14 mouse cellular contexts compared by ENCODE assay signal in genomic region chr1:191267856-191268255, GRCm38 (mm10). TPM values are rescaled to one million over a fixed set of nuclear protein-coding genes. Genes with fewer than 3 reads are reported as not detected.
A peak's percentile ranks its signal among the peaks of the same experiment; 100 is the strongest.
DNase-seq lines count a peak whose midpoint lies in the region; ATAC-seq and TF ChIP-seq lines count a peak whose summit lies in the region.
"Had no signal": no experiment of that assay in that cellular context is flagged by ENCODE, and none has a peak within 500 bp of the region (broad histone marks: within the 10 kb centered on the region; RNA-seq: fewer than 3 reads in every experiment).

No protein-coding gene starts in this region.

- H3K9me3 ChIP-seq in limb, embryonic 12.5 days: no peaks in the 10 kb centered on the region
- H3K9me3 ChIP-seq: embryonic facial prominence, embryonic 15.5 days; neural tube, embryonic 12.5 days had no signal

- DNase-seq in adrenal gland, postnatal 36 days: peak; percentile 46 to 56
- DNase-seq in adrenal gland, postnatal 25 days: no peak
- peak; percentile 59 for DNase-seq in kidney, adult 9 months
- DNase-seq in lung, postnatal 4 days: no peak
- no peak for DNase-seq in right cerebral cortex, postnatal 4 days
- DNase-seq: cerebellum, adult 9-11 months; left cerebral cortex, postnatal 4 days; thymus, postnatal 14 days had no signal

- H3K4me3 ChIP-seq in bone marrow macrophage, adult 2 months (ENCODE audit: insufficient read depth, low read length): peak overlapping the region; percentile 4; the same call in 1 of the 2 replicates
- H3K4me3 ChIP-seq in limb, embryonic 12.5 days (replicated peaks): no peak overlapping the region
- H3K4me3 ChIP-seq: embryonic facial prominence, embryonic 15.5 days; neural tube, embryonic 12.5 days had no signal

- no peaks in the 10 kb centered on the region for H3K36me3 ChIP-seq in limb, embryonic 12.5 days
- H3K36me3 ChIP-seq: embryonic facial prominence, embryonic 15.5 days; neural tube, embryonic 12.5 days had no signal

- H3K4me1 ChIP-seq in bone marrow macrophage, adult 2 months (ENCODE audit: control insufficient read depth, insufficient read depth, low read length): peaks cover 78% of the 10 kb centered on the region
- peaks cover 23% of the 10 kb centered on the region for H3K4me1 ChIP-seq in limb, embryonic 12.5 days (replicated peaks)
- H3K4me1 ChIP-seq: embryonic facial prominence, embryonic 15.5 days had no signal

- H3K27me3 ChIP-seq in limb, embryonic 12.5 days: no peaks in the 10 kb centered on the region
- H3K27me3 ChIP-seq: embryonic facial prominence, embryonic 15.5 days; neural tube, embryonic 12.5 days had no signal

- no peak for ATAC-seq in limb, embryonic 12.5 days (ENCODE audit: insufficient number of reproducible peaks, insufficient read depth, low FRiP score, low TSS enrichment, low read depth)
- ATAC-seq in erythroid progenitor cell, adult 5-6 weeks (replicated peaks; ENCODE audit: low FRiP score, poor library complexity, severe bottlenecking): no peak

- TF ChIP-seq CTCF in bone marrow macrophage, adult 2 months (IDR thresholded peaks at IDR 0.05; ENCODE audit: low read depth, low read length): no peak

- TF ChIP-seq POLR2A in bone marrow macrophage, adult 2 months (IDR thresholded peaks at IDR 0.05; ENCODE audit: borderline replicate concordance, low read depth, low read length): no peak

- H3K4me2 ChIP-seq in limb, embryonic 12.5 days: no peak overlapping the region
- H3K4me2 ChIP-seq: embryonic facial prominence, embryonic 15.5 days; midbrain, embryonic 11.5 days; neural tube, embryonic 12.5 days had no signal

- peak overlapping the region; percentile 96 for H3K27ac ChIP-seq in bone marrow macrophage, adult 2 months (ENCODE audit: insufficient read depth, low read depth, low read length)
- H3K27ac ChIP-seq in limb, embryonic 12.5 days: peak overlapping the region; percentile 45; the same call in 1 of the 2 replicates
- H3K27ac ChIP-seq: embryonic facial prominence, embryonic 15.5 days; neural tube, embryonic 12.5 days had no signal

- H3K9ac ChIP-seq in limb, embryonic 12.5 days (replicated peaks): no peak overlapping the region
- H3K9ac ChIP-seq: embryonic facial prominence, embryonic 15.5 days; neural tube, embryonic 12.5 days had no signal

- WGBS in limb, embryonic 12.5 days: 11% methylated on average over 5 of the region's 5 CpGs

RNA-seq across cellular contexts. Expression of gene Atf3, which starts 50.0 kb away (rescaled TPM):
- total RNA-seq in adrenal gland, postnatal 36 days (2021): 10 to 100 TPM in 1 of 2 experiments, 1 to 10 TPM in 1; 4.2 to 11.0 TPM
- total RNA-seq in adrenal gland, postnatal 25 days (2021): 0.67 TPM in 1 of 2 replicates, not detected in the other
- polyA plus RNA-seq in bone marrow macrophage, adult 2 months (2012; ENCODE audit: insufficient read depth, insufficient read length, missing spikeins): 103 and 107 TPM in 2 replicates
- polyA plus RNA-seq in limb, embryonic 12.5 days (2016; fragmentation: Nextera tagmentation; extraction: Ambion mirVana): 1.9 and 2.9 TPM in 2 replicates
- total RNA-seq in erythroid progenitor cell, adult 5-6 weeks (2015; ENCODE audit: low replicate concordance): 3.8 and 4.3 TPM in 2 replicates
- 1.2 and 16.5 TPM in 2 replicates for total RNA-seq in erythroid progenitor cell, adult 5-6 weeks (2017; ENCODE audit: low replicate concordance)

RNA-seq across cellular contexts. Expression of gene Nenf, which starts 50.1 kb away (rescaled TPM):
- total RNA-seq in adrenal gland, postnatal 36 days (2021): 100 to 1,000 TPM in 1 of 2 experiments, 10 to 100 TPM in 1; 86.6 to 103 TPM
- total RNA-seq in adrenal gland, postnatal 25 days (2021): 104 and 112 TPM in 2 replicates
- polyA plus RNA-seq in bone marrow macrophage, adult 2 months (2012; ENCODE audit: insufficient read depth, insufficient read length, missing spikeins): 43.9 and 46.5 TPM in 2 replicates
- 73.0 and 77.6 TPM in 2 replicates for polyA plus RNA-seq in limb, embryonic 12.5 days (2016; fragmentation: Nextera tagmentation; extraction: Ambion mirVana)
- 26.4 and 47.6 TPM in 2 replicates for total RNA-seq in erythroid progenitor cell, adult 5-6 weeks (2015; ENCODE audit: low replicate concordance)
- 21.2 and 34.5 TPM in 2 replicates for total RNA-seq in erythroid progenitor cell, adult 5-6 weeks (2017; ENCODE audit: low replicate concordance)

RNA-seq across cellular contexts. Expression of gene Tmem206, which starts 57.9 kb away (rescaled TPM):
- total RNA-seq in adrenal gland, postnatal 36 days (2021): 1 to 10 TPM; 4.7 to 6.0 TPM
- 7.4 and 7.7 TPM in 2 replicates for total RNA-seq in adrenal gland, postnatal 25 days (2021)
- polyA plus RNA-seq in bone marrow macrophage, adult 2 months (2012; ENCODE audit: insufficient read depth, insufficient read length, missing spikeins): 35.0 and 37.6 TPM in 2 replicates
- 22.8 and 23.8 TPM in 2 replicates for polyA plus RNA-seq in limb, embryonic 12.5 days (2016; fragmentation: Nextera tagmentation; extraction: Ambion mirVana)
- 20.5 and 34.4 TPM in 2 replicates for total RNA-seq in erythroid progenitor cell, adult 5-6 weeks (2015; ENCODE audit: low replicate concordance)
- 15.7 and 22.9 TPM in 2 replicates for total RNA-seq in erythroid progenitor cell, adult 5-6 weeks (2017; ENCODE audit: low replicate concordance)

Comparison
In these comparisons a context has a peak if more than half of its experiments do, and no peak if none do; other contexts are left out.
1. DNase-seq: peak in adrenal gland, postnatal 36 days (2 of 2) and kidney, adult 9 months (single experiment); none in adrenal gland, postnatal 25 days (single experiment), lung, postnatal 4 days (0 of 2) and right cerebral cortex, postnatal 4 days (single experiment).